Mouse (Mus musculus): ENCODE measurements at regions not wholly inside any gene's neighbourhood (a gene's known extent, or its start where the extent isn't known, plus 50 kb on each side); places are given as distances from the start of the nearest gene placed in this dataset.

GRCm38 (mm10) chr13:44037774-44038294 is 253.3 kb downstream of the Cd83 start:
- no peak for DNase-seq (ENCODE audit: low spot score)

GRCm38 (mm10) chr13:44038322-44038721 is 253.7 kb downstream of the Cd83 start:
- no peak for DNase-seq (ENCODE audit: low spot score)

- no peak for DNase-seq (ENCODE audit: low spot score)
Observed at GRCm38 (mm10) chr13:44040640-44041039, 256.1 kb downstream of the Cd83 start.

- DNase-seq (ENCODE audit: low spot score): no peak
Observed at GRCm38 (mm10) chr13:44042730-44043493, 258.3 kb downstream of the Cd83 start.

- no peak for DNase-seq (ENCODE audit: low spot score)
Observed at GRCm38 (mm10) chr13:44043494-44043885, 258.9 kb downstream of the Cd83 start.

GRCm38 (mm10) chr13:44044546-44045216 is 260.1 kb downstream of the Cd83 start:
- DNase-seq (ENCODE audit: low spot score): no peak

- no peak for DNase-seq (ENCODE audit: low spot score)
Observed at GRCm38 (mm10) chr13:44046436-44046835, 261.9 kb downstream of the Cd83 start.

- DNase-seq (ENCODE audit: low spot score): no peak
Observed at GRCm38 (mm10) chr13:44054157-44054556, 269.6 kb downstream of the Cd83 start.

- no peak for DNase-seq (ENCODE audit: low spot score)
Observed at GRCm38 (mm10) chr13:44055573-44056491, 271.3 kb downstream of the Cd83 start.

- no peak for DNase-seq (ENCODE audit: low spot score)
Observed at GRCm38 (mm10) chr13:44056716-44057115, 272.1 kb downstream of the Cd83 start.

GRCm38 (mm10) chr13:44057542-44057941 is 273.0 kb downstream of the Cd83 start:
- no peak for DNase-seq (ENCODE audit: low spot score)

GRCm38 (mm10) chr13:44058277-44058676 is 273.7 kb downstream of the Cd83 start:
- DNase-seq (ENCODE audit: low spot score): no peak

GRCm38 (mm10) chr13:44059436-44059835 is 274.9 kb downstream of the Cd83 start:
- no peak for DNase-seq (ENCODE audit: low spot score)

- DNase-seq (ENCODE audit: low spot score): no peak
Observed at GRCm38 (mm10) chr13:44061286-44061685, 276.7 kb downstream of the Cd83 start.

- DNase-seq (ENCODE audit: low spot score): no peak
Observed at GRCm38 (mm10) chr13:44061721-44062300, 277.2 kb downstream of the Cd83 start.

GRCm38 (mm10) chr13:44063317-44063716 is 278.7 kb downstream of the Cd83 start:
- DNase-seq (ENCODE audit: low spot score): no peak

GRCm38 (mm10) chr13:44064026-44064425 is 279.5 kb downstream of the Cd83 start:
- DNase-seq (ENCODE audit: low spot score): no peak

GRCm38 (mm10) chr13:44065741-44066185 is 281.2 kb downstream of the Cd83 start:
- DNase-seq (ENCODE audit: low spot score): peak; percentile 44

- no peak for DNase-seq (ENCODE audit: low spot score)
Observed at GRCm38 (mm10) chr13:44067244-44067643, 282.7 kb downstream of the Cd83 start.

GRCm38 (mm10) chr13:44068951-44069350 is 284.4 kb downstream of the Cd83 start:
- DNase-seq (ENCODE audit: low spot score): no peak

GRCm38 (mm10) chr13:44073122-44073521 is 288.5 kb downstream of the Cd83 start:
- peak; percentile 47 for DNase-seq (ENCODE audit: low spot score)

- no peak for DNase-seq (ENCODE audit: low spot score)
Observed at GRCm38 (mm10) chr13:44074172-44074571, 289.6 kb downstream of the Cd83 start.

Measured in testis, postnatal 10 days (tissue).